Mouse (Mus musculus): ENCODE results near the gene Gbf1. TPM values are rescaled to one million over a fixed set of nuclear protein-coding genes. Genes with fewer than 3 reads are reported as not detected.
"Not testable (repeated sequence)": the region's sequence is repeated elsewhere in the genome, so short reads cannot be mapped to it uniquely, and the experiment has no call there.

Gene Gbf1
- total RNA-seq (2021), result 10 to 100 TPM; 45.0 to 47.8 TPM
- long read RNA-seq, experiment 1, full-length matches to known transcripts, result 2 of 15 reads
- long read RNA-seq, experiment 1, partial matches to known transcripts, result 11 of 15 reads
- long read RNA-seq, experiment 1, other reads (novel, unspliced or antisense), result 2 of 15 reads
- long read RNA-seq, experiment 2, partial matches to known transcripts, result 7 of 14 reads
- long read RNA-seq, experiment 2, other reads (novel, unspliced or antisense), result 6 of 14 reads

- intact Hi-C loops (cut with DNase I; ENCODE audit: low total_unique reads), result no loop called here
- DNase-seq, result peak; percentile 90
These were observed at the start of gene Gbf1 for GRCm38 (mm10) chr19:46152127-46152803. Gene Gbf1, plus strand, starts transcription at chr19:46152509.

GRCm38 (mm10) chr19:46103437-46104186 lies 48.7 kb upstream of the Gbf1 start:
- DNase-seq, result no peak
- intact Hi-C loops (cut with DNase I; ENCODE audit: low total_unique reads), result no loop called here

GRCm38 (mm10) chr19:46104187-46104557 lies 48.1 kb upstream of the Gbf1 start:
- no peak for DNase-seq
- intact Hi-C loops (cut with DNase I; ENCODE audit: low total_unique reads), result no loop called here

DNA sequence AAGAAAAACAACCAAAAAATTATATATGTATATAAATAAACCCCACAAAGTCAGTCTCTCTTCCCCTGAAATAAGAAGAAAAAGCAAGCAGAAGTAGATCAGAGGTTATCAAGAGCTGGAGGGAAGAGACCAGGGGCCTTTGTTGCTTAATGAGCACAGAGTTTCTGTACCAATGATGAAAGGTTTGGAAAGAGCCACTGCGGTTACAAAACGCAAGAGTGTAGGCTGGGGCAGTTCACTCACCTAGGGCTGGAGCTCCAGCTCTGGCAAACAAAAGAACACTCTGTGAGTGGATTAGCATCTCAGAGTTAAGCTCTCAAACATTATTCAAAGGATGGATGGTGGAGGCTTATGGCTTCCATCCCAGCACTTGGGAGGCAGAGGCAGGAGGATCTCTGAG lies 42.1 kb upstream of the Gbf1 start:
- no peak for DNase-seq
- intact Hi-C loops (cut with DNase I; ENCODE audit: low total_unique reads), result no loop called here

DNA sequence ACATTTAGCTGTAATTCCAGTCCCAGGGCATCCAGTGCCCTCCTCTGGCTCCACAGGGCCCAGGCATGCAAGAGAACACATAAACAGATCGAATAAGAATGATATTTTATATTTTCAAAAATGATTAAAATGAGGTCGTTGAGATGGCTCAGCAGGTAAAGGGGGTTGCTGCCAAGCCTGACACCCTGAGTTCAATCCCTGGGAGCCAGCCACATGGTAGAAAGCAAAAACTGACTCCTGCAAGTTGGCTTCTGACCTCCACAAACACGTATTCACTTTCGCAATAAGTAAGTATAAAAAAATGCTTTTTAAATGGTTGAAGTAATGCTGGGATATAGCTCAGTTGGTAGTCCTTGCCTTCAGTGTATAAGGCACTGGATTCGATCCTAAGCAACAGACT lies 41.5 kb upstream of the Gbf1 start:
- intact Hi-C loops (cut with DNase I; ENCODE audit: low total_unique reads), result no loop called here
- no peak for DNase-seq

DNA sequence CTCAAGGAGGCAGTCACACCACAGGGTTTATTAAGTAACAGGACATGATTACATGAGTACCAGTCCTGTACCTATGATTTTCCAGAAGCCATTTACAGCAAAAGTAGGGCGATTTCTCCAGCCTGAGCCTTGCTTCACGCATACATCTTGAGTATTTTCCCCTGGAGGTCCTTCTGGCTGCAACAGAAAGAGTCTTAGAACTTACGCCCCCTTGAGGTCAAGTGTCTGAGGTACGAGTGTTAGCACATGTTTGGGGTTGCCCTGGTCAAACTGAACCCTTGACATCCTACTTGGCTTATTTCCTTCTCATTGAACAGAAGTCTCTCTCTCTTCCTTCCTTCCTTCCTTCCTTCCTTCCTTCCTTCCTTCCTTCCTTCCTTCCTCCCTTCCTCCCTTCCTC lies 37.7 kb upstream of the Gbf1 start:
- intact Hi-C loops (cut with DNase I; ENCODE audit: low total_unique reads), result no loop called here
- no peak for DNase-seq

GRCm38 (mm10) chr19:46119458-46119857 lies 32.9 kb upstream of the Gbf1 start:
- intact Hi-C loops (cut with DNase I; ENCODE audit: low total_unique reads), result no loop called here
- no peak for DNase-seq

DNA sequence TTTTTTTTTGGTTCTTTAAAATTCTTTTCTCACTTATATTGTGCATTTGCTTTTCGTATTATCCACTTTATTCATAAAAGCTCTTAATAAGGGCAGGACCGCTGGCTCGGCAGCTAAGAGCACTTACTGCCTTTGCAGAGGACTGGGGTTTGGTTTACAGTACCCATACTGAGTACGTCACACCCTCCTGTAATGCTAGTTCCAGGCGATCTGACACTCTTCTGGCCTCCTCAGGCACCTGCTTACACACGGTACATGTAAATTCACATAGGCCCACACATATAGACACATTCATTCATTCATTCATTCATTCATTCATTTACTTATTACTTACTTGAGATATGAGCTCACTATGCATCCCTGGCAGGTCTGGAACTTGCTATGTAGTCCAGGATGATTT lies 31.4 kb upstream of the Gbf1 start:
- no peak for DNase-seq
- intact Hi-C loops (cut with DNase I; ENCODE audit: low total_unique reads), result no loop called here

DNA sequence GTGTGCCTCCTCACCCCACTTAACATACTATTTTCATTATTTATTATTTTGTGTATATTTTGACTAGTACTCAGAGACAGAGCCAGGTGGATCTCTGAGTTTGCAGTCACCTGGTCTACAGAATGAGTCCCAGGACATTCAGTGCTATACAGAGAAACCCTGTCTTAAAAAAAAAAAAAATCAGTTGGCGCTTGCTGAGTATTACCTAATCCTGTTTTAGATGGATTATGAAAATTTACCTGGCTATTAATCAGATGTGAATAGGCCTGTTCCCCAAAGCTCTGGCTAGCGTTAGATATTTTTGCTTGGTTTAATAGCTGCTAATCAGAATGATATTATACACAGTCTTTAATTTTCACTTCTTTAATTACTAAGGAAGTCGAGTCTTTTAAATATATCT lies 28.4 kb upstream of the Gbf1 start:
- intact Hi-C loops (cut with DNase I; ENCODE audit: low total_unique reads), result no loop called here
- DNase-seq, result no peak

DNA sequence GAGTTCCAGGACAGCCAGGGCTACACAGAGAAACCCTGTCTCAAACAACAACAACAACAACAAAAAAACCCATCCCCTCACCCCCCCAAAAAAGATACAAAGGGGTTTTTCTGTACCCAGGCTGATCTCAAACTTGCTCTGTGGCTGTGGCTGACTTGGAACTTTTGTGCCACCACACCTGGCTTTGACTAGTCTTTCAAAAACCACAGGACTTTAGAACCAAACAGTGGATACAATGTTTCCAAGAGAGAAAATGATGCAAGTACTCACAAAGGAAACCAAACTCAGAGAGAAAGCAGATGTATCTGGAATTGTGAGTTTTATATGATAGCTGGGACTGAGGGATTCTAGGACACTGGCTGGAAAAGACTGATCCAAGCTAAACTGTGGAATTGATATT lies 27.7 kb upstream of the Gbf1 start:
- DNase-seq, result no peak
- intact Hi-C loops (cut with DNase I; ENCODE audit: low total_unique reads), result no loop called here

DNA sequence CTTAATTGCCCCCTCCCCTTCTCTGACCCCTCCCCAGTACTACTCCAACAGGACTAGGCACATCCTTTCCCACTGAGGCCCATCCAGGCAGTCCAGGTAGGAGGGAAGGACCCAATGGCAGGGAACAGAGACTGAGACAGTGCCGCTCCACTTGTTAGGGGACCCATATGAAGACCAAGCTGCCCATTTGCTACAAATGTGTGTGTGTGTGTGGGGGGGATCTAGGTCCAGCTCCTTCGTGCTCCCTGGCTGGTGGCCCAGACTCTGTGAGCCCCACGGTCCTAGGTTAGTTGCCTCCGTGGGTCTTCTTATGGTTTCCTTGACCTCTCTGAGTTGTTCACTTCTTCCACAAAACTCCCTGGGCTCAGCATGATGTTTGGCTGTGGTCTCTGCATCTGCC lies 26.0 kb upstream of the Gbf1 start:
- intact Hi-C loops (cut with DNase I; ENCODE audit: low total_unique reads), result no loop called here
- no peak for DNase-seq

- intact Hi-C loops (cut with DNase I; ENCODE audit: low total_unique reads); DNase-seq: not testable (repeated sequence)
These were observed 22.6 kb upstream of the Gbf1 start for GRCm38 (mm10) chr19:46129737-46130136.

- DNase-seq, result no peak
- intact Hi-C loops (cut with DNase I; ENCODE audit: low total_unique reads), result no loop called here
These were observed 21.0 kb upstream of the Gbf1 start for GRCm38 (mm10) chr19:46131283-46131682.

GRCm38 (mm10) chr19:46131694-46132525 lies 20.4 kb upstream of the Gbf1 start, which contains the start of gene Elovl3:
Gene Elovl3, plus strand, starts transcription at chr19:46131897.
- peak; percentile 38 for DNase-seq
- intact Hi-C loops (cut with DNase I; ENCODE audit: low total_unique reads), result no loop called here

DNA sequence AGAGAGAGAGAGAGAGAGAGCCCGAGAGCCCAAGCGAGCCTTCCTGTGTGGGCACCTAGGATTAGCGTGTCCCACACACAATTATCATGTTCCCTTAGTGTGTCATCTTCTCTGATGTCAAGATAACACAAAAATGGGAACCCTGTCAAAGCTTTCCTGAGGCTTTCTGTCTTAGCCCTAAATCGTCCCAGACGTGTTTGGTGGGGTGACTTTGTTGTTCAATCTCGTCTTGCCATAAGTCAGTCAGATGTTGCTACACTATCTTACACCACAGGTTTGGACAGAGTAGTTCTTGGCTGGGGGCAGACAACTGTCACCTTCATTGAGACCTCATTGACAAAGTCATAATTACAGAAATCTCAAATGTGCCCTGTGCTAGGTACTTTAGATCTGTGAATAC lies 19.7 kb upstream of the Gbf1 start:
- intact Hi-C loops (cut with DNase I; ENCODE audit: low total_unique reads), result no loop called here
- no peak for DNase-seq

- peak; percentile 90 for DNase-seq
- intact Hi-C loops (cut with DNase I; ENCODE audit: low total_unique reads), result loop anchor here (2.0 kb wide), 1 partner anchor 118 kb away; no protein-coding TSS in a partner anchor
These were observed 17.0 kb upstream of the Gbf1 start for GRCm38 (mm10) chr19:46135297-46135696.

DNA sequence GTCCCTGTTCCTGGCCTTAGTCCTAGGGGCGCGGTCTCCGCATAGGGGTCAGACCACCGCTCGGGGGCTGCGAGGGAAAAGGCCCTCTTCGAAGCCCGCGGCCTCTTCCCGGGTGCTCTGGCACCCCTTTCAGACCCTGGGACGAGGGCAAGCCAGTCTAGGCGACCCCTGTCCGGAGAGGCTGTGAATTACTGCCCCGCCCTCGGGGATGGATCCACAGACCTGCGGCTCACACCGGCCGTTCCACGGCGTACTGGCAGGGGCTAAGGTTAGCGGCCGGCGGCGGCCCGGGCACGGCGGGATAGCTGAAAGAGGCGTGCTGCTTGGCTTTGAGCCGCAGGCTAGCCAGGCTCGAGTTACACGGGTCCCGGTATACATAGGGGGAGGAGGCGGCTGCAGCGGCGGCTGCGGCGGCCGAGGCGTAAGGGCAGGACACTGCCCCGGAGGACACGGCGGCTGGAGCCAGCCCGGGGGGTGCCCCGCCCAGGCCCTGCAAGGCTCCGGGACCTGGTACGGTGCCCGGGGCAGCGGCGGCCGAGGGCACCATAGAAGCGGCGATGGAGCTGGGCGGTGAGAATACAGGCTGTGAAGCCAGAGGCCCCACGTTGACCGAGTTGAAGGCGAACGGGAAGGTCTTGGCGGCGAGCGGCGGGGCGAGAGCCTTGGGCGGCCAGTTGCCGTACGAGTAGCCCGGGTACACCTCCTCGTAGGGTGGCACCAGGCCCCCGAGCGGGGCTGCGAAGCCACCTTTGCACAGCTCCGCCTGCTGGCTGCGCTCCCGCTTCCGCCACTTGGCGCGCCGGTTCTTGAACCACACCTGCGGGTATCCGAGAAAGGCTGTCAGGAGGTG lies 16.3 kb upstream of the Gbf1 start:
- intact Hi-C loops (cut with DNase I; ENCODE audit: low total_unique reads), result loop anchor here (2.0 kb wide), 1 partner anchor 117 kb away; no protein-coding TSS in a partner anchor
- DNase-seq, result peak; percentile 81

DNA sequence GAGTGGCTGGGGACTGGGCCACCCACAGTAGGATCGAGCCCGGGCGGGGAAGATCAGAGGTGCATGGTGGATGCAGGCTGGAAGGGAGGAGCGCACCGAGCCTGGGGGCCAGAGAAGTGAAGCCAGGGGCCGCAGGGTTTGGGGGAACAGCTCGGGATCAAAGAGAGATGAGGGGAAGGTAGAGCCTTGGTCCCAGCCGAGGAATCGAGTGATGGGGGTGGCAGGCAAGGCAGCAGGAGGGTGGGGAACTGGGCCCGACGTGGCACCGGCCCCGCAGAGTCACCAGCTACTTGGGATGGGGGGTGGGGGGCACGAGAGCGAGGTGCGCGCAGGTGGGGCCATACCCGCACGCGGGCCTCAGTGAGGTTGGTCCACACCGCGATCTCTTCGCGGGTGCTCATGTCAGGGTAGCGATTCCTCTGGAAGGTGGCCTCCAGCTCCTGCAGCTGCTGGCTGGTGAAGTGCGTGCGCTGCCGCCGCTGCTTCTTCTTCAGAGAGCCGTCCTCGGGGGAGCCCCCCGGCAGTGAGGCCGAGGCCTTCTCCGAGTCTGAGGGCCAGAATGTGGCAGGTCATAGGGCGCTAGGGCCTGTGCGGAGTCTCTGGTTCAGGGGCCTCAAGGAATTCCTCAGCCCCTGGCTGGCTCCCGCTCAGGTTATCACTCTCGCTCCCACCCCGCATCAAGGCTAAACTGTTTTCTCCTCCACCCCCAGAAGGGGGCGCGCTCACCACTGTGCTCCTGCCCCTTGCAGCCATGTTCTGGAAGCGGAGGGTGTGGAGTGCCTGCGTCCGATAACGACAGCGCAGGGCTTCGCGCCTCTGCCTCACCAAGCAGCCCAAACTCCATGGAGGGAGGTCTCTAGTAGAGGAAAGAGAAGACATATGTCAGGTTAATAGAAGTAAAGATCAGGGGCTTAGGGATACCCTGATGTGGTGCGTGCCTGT lies 15.4 kb upstream of the Gbf1 start:
- peak; percentile 68 for DNase-seq
- intact Hi-C loops (cut with DNase I; ENCODE audit: low total_unique reads), result no loop called here
